9 mouse cellular contexts compared by ENCODE assay signal in the genomic region with DNA sequence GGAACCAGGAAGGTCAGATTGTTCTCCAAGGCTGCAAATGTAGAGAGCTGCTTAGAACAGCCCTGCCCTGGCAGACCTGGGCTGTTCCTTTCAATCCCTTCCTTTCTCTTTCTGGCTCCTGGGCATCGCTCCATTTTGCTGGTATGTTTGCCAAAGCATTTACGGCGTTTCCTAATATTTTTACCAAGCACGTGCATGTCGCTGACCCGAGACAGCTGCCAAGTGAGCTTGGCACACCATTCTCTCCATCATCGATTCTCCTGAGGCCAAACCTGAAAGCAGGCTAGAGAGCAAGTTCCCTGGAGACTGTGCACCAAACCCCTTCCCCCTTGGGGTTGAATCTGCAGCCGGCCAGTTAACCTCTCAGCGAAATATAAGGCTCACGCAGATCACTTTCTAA.
DNase-seq lines count a peak whose midpoint lies in the region; ATAC-seq and TF ChIP-seq lines count a peak whose summit lies in the region.
"Had no signal": no experiment of that assay in that cellular context is flagged by ENCODE, and none has a peak within 500 bp of the region (broad histone marks: within the 10 kb centered on the region; RNA-seq: fewer than 3 reads in every experiment).

No protein-coding gene starts in this region.

- no peak overlapping the region for H3K9ac ChIP-seq in embryonic facial prominence, embryonic 15.5 days
- no peak overlapping the region for H3K9ac ChIP-seq in intestine, postnatal 0 days (ENCODE audit: low read depth, low read length)

- ATAC-seq in embryonic facial prominence, embryonic 15.5 days (ENCODE audit: insufficient number of reproducible peaks, low FRiP score, low TSS enrichment, low read depth) = no peak
- no peak for ATAC-seq in intestine, postnatal 0 days

- no peaks in the 10 kb centered on the region; the same call in 1 of the 2 replicates for H3K9me3 ChIP-seq in embryonic facial prominence, embryonic 15.5 days (replicated peaks)
- H3K9me3 ChIP-seq in embryonic facial prominence, embryonic 10.5 days = peaks cover 12% of the 10 kb centered on the region; the same call in 1 of the 2 replicates
- no peaks in the 10 kb centered on the region for H3K9me3 ChIP-seq in intestine, postnatal 0 days (ENCODE audit: control insufficient read depth)

- H3K4me3 ChIP-seq in embryonic facial prominence, embryonic 15.5 days (replicated peaks) = no peak overlapping the region
- H3K4me3 ChIP-seq in embryonic facial prominence, embryonic 10.5 days = no peak overlapping the region
- H3K4me3 ChIP-seq in intestine, postnatal 0 days (ENCODE audit: low read depth, low read length) = no peak overlapping the region

- 0 out of 2 replicates have a peak overlapping the region, but pooled peaks have one; percentile 28 for H3K27ac ChIP-seq in embryonic facial prominence, embryonic 15.5 days (replicated peaks)
- no peak overlapping the region for H3K27ac ChIP-seq in embryonic facial prominence, embryonic 10.5 days (replicated peaks)
- H3K27ac ChIP-seq in intestine, postnatal 0 days (ENCODE audit: low read depth, low read length) = no peak overlapping the region

- no peak overlapping the region for H3K4me2 ChIP-seq in embryonic facial prominence, embryonic 15.5 days (replicated peaks)
- no peak overlapping the region for H3K4me2 ChIP-seq in intestine, postnatal 0 days (replicated peaks; ENCODE audit: low read depth)

- H3K4me1 ChIP-seq in embryonic facial prominence, embryonic 15.5 days = peaks cover 10% of the 10 kb centered on the region; the same call in 1 of the 2 replicates
- H3K4me1 ChIP-seq in embryonic facial prominence, embryonic 10.5 days = peaks cover 41% of the 10 kb centered on the region
- no peaks in the 10 kb centered on the region for H3K4me1 ChIP-seq in intestine, postnatal 0 days (replicated peaks; ENCODE audit: control insufficient read depth, insufficient read depth, low read length)

- TF ChIP-seq CTCF in intestine, postnatal 0 days (IDR thresholded peaks at IDR 0.05; ENCODE audit: low read depth) = no peak

- 66% methylated on average over 10 of the region's 10 CpGs for WGBS in embryonic facial prominence, embryonic 15.5 days
- 82% methylated on average over 10 of the region's 10 CpGs for WGBS in embryonic facial prominence, embryonic 10.5 days
- 76% methylated on average over 10 of the region's 10 CpGs for WGBS in intestine, postnatal 0 days

- DNase-seq in embryonic facial prominence, embryonic 10.5 days (ENCODE audit: low spot score) = no peak
- DNase-seq in layer of hippocampus, postnatal 14 days (ENCODE audit: low spot score in 2 of 2) = peak; percentile 29 to 35
- DNase-seq in layer of hippocampus, adult 8-10 months (ENCODE audit: low spot score in 2 of 2) = no peak
- peak; percentile 10 for DNase-seq in brain, adult 2 months (ENCODE audit: low read depth, low spot score)
- DNase-seq in kidney, adult 9 months = peak; percentile 41
- no peak for DNase-seq in thymus, postnatal 25 days
- DNase-seq: B cell, adult 2 months had no signal

- no peaks in the 10 kb centered on the region for H3K27me3 ChIP-seq in embryonic facial prominence, embryonic 15.5 days
- H3K27me3 ChIP-seq in embryonic facial prominence, embryonic 10.5 days (replicated peaks; ENCODE audit: low read depth, poor library complexity, severe bottlenecking) = peaks cover 8% of the 10 kb centered on the region; the same call in 1 of the 2 replicates
- H3K27me3 ChIP-seq in intestine, postnatal 0 days (replicated peaks; ENCODE audit: control insufficient read depth, insufficient read depth, low read length) = no peaks in the 10 kb centered on the region

- H3K36me3 ChIP-seq in embryonic facial prominence, embryonic 15.5 days = peaks cover 12% of the 10 kb centered on the region; the same call in 1 of the 2 replicates
- peaks cover 32% of the 10 kb centered on the region for H3K36me3 ChIP-seq in embryonic facial prominence, embryonic 10.5 days (replicated peaks)
- H3K36me3 ChIP-seq in intestine, postnatal 0 days (ENCODE audit: control insufficient read depth, insufficient read depth) = 0 out of 2 replicates have a peak, but pooled peaks cover 3% of the 10 kb centered on the region

Comparison
In these comparisons a context has a peak if more than half of its experiments do, and no peak if none do; other contexts are left out.
1. DNase-seq: peak in layer of hippocampus, postnatal 14 days (2 of 2), brain, adult 2 months (single experiment) and kidney, adult 9 months (single experiment); none in embryonic facial prominence, embryonic 10.5 days (single experiment), layer of hippocampus, adult 8-10 months (0 of 2) and thymus, postnatal 25 days (single experiment).